Mouse (Mus musculus) spleen, adult 2 months (tissue): ENCODE data around the gene Orc1. TPM values are rescaled to one million over a fixed set of nuclear protein-coding genes. Genes with fewer than 3 reads are reported as not detected.

Experiments
- DNase-seq, 2 experiments: peaks; one replicate each; pipeline versions ENCODE4 v3.0.0 to v3.0.0-alpha.2; 2012 to 2021; ENCODE audit warnings: low spot score in 2 of 2, low read depth in 1 of 2
- H3K27ac ChIP-seq: fragments of 200-500 bp; 2 replicates; pipeline ENCODE4 v1.5.1; 2012; ENCODE audit warnings: low read length, inconsistent platforms; ENCODE audit not compliant: insufficient read depth
- H3K27me3 ChIP-seq: fragments of 200-500 bp; 2 replicates; pipeline ENCODE4 v1.6.1; 2012; ENCODE audit warnings: mild to moderate bottlenecking, moderate library complexity, low read length, inconsistent platforms; ENCODE audit not compliant: control insufficient read depth, insufficient read depth
- H3K36me3 ChIP-seq: fragments of 200-500 bp; 2 replicates; pipeline ENCODE4 v1.6.1; 2012; ENCODE audit warnings: mild to moderate bottlenecking, low read length, inconsistent platforms; ENCODE audit not compliant: control insufficient read depth, insufficient read depth
- H3K4me1 ChIP-seq: fragments of 200-500 bp; 2 replicates; pipeline ENCODE4 v1.6.1; 2011; ENCODE audit warnings: inconsistent platforms; ENCODE audit not compliant: control insufficient read depth, insufficient read depth, insufficient read length
- H3K4me3 ChIP-seq: fragments of 200-500 bp; 2 replicates; pipeline ENCODE4 v1.5.1; 2011; ENCODE audit warnings: mild to moderate bottlenecking, inconsistent platforms; ENCODE audit not compliant: insufficient read depth, insufficient read length; ENCODE audit errors: extremely low read depth
- CTCF ChIP-seq: fragments of 200-500 bp; IDR thresholded peaks from 2 replicates; pipeline ENCODE4 v1.5.1; 2011; ENCODE audit warnings: mild to moderate bottlenecking, inconsistent platforms; ENCODE audit not compliant: insufficient read depth, insufficient read length, insufficient replicate concordance; ENCODE audit errors: extremely low read depth
- POLR2A ChIP-seq: fragments of 200-500 bp; IDR thresholded peaks from 2 replicates; pipeline ENCODE4 v1.6.1; 2011; ENCODE audit warnings: low read depth, low read length, inconsistent platforms
- WGBS: fragments of 180-500 bp; shearing (Covaris S2); methylation state at CpG from one replicate; pipeline ENCODE4 v1.1.7; 2018; 5-methylcytosine and 5-hydroxymethylcytosine counted together
- polyA plus RNA-seq: library from polyadenylated mRNA; depleted of rRNA; stranded (reverse); fragments of >200 nt; gene quantifications from 2 replicates; pipeline ENCODE4 v1.2.3, GENCODE M21; 2012; rRNA removed

Orc1 gene
- polyA plus RNA-seq, 1 experiment: 1.2 TPM

DNA sequence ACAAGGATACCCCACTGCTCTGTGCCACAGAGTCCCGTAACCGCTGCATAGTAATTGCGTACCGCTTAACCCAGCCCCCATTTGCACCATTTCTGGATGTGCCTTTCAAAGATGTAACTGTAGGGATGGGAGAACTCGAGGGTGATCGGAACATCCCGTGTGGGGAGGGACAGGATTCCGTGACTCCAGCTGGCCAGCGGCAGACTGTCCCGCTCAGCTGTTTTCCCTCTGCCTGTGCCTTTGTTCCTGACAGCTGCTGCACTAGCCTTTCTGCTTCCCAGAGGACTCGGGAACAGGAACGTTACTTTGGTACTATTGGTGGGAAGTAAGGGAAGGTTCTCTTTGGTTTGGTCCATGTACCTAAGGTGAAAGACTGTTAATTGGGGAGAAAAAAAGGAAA is 54.5 kb downstream of the Orc1 start:
- Histone ChIP-seq H3K27me3 (no peaks in the 10 kb centered on the region), H3K4me1 (peaks cover under 1% of the 10 kb centered on the region; the same call in 1 of the 2 replicates), H3K27ac (no peak overlapping the region), H3K4me3 (no peak overlapping the region), H3K36me3 (peaks cover 31% of the 10 kb centered on the region)
- 93% methylated on average over 12 of the region's 12 CpGs for WGBS
- no peak for DNase-seq
- no peak for TF ChIP-seq POLR2A
- TF ChIP-seq CTCF: no peak

DNA sequence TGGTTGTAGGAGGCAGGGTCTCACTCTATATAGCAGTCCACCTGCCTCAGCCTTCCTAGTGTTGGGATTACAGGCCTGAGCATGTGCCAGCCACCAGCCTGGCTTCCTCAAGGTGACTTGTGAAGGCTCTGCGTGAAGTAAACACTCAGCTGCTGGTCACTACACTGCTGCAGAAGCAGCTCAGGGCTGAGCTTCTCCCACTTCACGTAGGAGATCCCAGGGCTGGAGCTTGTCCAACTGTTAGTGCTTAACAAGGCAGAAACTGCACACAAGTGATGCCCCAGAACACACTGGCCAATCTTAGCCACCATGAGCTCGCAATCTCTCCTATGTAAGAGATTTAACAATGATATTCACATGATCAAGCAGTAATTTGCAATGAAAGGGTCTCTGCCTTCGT is 55.5 kb downstream of the Orc1 start:
- WGBS: 89% methylated on average over 4 of the region's 4 CpGs
- TF ChIP-seq POLR2A (no peak), CTCF (no peak)
- H3K4me1 ChIP-seq: peaks cover 2% of the 10 kb centered on the region; the same call in 1 of the 2 replicates

DNA sequence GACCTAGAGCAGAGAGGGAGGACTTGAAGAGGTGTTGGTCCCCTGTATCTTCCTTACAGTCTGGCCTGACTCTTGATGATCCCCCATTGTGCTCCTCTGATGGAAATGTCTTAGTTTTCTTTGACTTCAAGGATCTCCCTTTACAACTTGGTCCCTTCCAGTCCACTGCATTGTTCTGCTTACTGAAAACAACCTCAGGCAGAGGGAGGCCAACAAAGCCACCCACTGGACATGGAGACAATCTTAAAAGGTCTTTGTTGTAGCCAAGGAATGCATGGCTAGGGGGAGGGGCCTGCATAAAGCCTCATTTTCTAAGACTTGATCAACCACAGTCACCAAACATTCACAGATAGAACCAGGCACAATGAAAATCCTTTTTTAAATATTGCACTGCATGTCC is 55.9 kb downstream of the Orc1 start:
- Histone ChIP-seq H3K27me3 (no peaks in the 10 kb centered on the region), H3K27ac (no peak overlapping the region), H3K4me1 (peaks cover 2% of the 10 kb centered on the region; the same call in 1 of the 2 replicates), H3K36me3 (peaks cover 20% of the 10 kb centered on the region), H3K4me3 (no peak overlapping the region)
- TF ChIP-seq CTCF: no peak
- no peak for TF ChIP-seq POLR2A
- no peak for DNase-seq

More for the DNA sequence above, 55.5 kb downstream of the Orc1 start:
- H3K4me3 ChIP-seq: no peak overlapping the region
- no peaks in the 10 kb centered on the region for H3K27me3 ChIP-seq
- peaks cover 24% of the 10 kb centered on the region for H3K36me3 ChIP-seq
- DNase-seq: no peak
- H3K27ac ChIP-seq: no peak overlapping the region

DNA sequence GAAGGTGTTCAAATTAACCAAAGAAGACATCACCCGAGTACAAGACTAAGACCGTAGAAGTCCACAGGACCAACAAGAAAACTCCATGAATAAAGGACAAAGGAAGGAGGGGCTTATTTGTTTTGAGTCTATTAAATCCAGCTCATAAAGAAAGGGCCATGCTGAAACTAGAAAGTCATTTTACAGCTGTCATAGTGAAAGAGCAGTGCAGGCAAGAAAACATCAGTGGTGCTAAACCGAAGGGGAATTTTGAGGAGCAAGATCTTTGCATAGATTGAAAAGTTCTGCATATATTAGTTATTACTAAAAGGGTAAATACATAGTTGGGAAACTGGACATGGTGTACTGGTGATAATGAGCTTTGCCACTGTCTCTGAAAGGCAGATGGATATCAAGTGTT is 58.5 kb downstream of the Orc1 start:
- TF ChIP-seq POLR2A: no peak
- TF ChIP-seq CTCF: no peak
- WGBS: 87% methylated on average over 3 of the region's 3 CpGs

DNA sequence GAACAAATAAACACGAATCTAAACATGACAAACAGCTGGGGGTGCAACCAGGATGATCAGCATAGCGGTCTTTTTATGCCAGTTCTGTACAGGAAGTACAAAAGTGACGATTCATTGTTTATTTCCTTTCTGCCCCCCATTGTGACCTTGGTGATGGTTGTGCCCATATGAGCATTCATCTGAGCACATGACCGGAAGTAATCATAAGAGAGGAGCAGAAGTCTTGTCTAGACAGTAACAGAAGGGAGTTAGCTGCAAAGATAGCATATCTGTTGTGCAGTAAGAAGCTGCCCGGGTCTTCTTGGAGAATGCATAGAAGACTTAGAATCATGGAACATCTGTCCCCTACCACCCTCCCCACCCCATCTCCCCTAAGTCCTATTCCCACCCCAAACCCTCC is 59.5 kb downstream of the Orc1 start:
- Histone ChIP-seq H3K27ac (no peak overlapping the region), H3K36me3 (peaks cover 2% of the 10 kb centered on the region), H3K4me1 (peaks cover 2% of the 10 kb centered on the region; the same call in 1 of the 2 replicates), H3K4me3 (no peak overlapping the region), H3K27me3 (no peaks in the 10 kb centered on the region)
- TF ChIP-seq POLR2A (no peak), CTCF (no peak)
- 38% methylated on average over 5 of the region's 5 CpGs for whole genome bisulfite sequencing
- peak in 1 of 2 experiments; percentile 15 for DNase-seq

More for the DNA sequence above, 58.5 kb downstream of the Orc1 start:
- H3K4me1 ChIP-seq: peaks cover 2% of the 10 kb centered on the region; the same call in 1 of the 2 replicates
- no peak overlapping the region for H3K4me3 ChIP-seq
- H3K27me3 ChIP-seq: no peaks in the 10 kb centered on the region
- H3K27ac ChIP-seq: no peak overlapping the region
- DNase-seq: no peak
- H3K36me3 ChIP-seq: peaks cover 11% of the 10 kb centered on the region

DNA sequence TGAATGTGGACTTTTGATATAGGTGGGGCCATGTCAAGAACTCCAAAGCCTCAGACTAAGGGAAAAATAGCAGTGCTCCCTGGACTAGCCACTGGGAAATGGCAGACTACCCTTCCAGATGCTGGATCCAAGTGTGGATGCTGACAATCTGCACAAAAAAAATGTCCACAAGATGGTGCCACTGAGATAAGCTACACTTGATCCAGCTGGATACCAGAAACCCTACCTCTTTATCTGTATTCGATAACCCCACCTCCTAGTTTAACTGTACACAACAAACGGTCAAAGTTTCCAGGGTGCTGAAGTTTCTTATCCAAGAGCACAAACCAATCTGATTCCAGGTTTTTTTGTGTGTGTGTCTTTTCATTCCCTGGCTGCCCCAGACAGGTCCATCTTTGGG is 85.2 kb downstream of the Orc1 start:
- TF ChIP-seq CTCF (no peak), POLR2A (no peak)

More for the DNA sequence above, 85.2 kb downstream of the Orc1 start:
- WGBS: 62% methylated on average over 2 of the region's 2 CpGs
- Histone ChIP-seq H3K4me3 (no peak overlapping the region), H3K36me3 (no peaks in the 10 kb centered on the region), H3K4me1 (no peaks in the 10 kb centered on the region), H3K27me3 (no peaks in the 10 kb centered on the region), H3K27ac (no peak overlapping the region)
- DNase-seq: peak in 1 of 2 experiments; percentile 2

Other genes with a start within 250 kb of the Orc1 start
- not detected in 2 replicates for gene Shisal2a, start 196.1 kb upstream of the Orc1 start, polyA plus RNA-seq
- 2.7 and 2.9 TPM in 2 replicates for gene Gpx7, start 172.5 kb upstream of the Orc1 start, polyA plus RNA-seq
- gene Tut4, start 120.0 kb upstream of the Orc1 start, polyA plus RNA-seq: 76.3 and 87.6 TPM in 2 replicates
- 2.1 and 2.4 TPM in 2 replicates for gene Prpf38a, start 87 bp upstream of the Orc1 start, polyA plus RNA-seq
- 33.1 and 39.0 TPM in 2 replicates for gene Cc2d1b, start 40.5 kb downstream of the Orc1 start, polyA plus RNA-seq
- gene 3110021N24Rik, start 140.2 kb downstream of the Orc1 start, polyA plus RNA-seq: 0.07 TPM in 1 of 2 replicates, not detected in the other
- gene Zfyve9, start 201.4 kb downstream of the Orc1 start, polyA plus RNA-seq: 0.63 and 0.99 TPM in 2 replicates